Mouse (Mus musculus) left cerebral cortex, postnatal 14 days (tissue): Measurements from ENCODE around the gene Acaca. TPM values are rescaled to one million over a fixed set of nuclear protein-coding genes. Genes with fewer than 3 reads are reported as not detected.

Experiments
- DNase-seq, 2 experiments: peaks; one replicate each; pipeline ENCODE4 v3.0.0; 2021 to 2022; ENCODE audit warnings: low spot score in 2 of 2, mixed read lengths in 1 of 2
- intact Hi-C: fragments of 180-260 bp; cut with DNase I; formaldehyde crosslinking; loops from one replicate; pipeline ENCODE4 v1.15.1; 2025
- total RNA-seq, 2 experiments: library from RNA; stranded (reverse); gene quantifications; 2 replicates each; pipeline ENCODE4 v1.2.3; 2021

The Acaca gene
- total RNA-seq, 2 experiments from 2014 or later, result 75.7 to 81.2 TPM

DNA sequence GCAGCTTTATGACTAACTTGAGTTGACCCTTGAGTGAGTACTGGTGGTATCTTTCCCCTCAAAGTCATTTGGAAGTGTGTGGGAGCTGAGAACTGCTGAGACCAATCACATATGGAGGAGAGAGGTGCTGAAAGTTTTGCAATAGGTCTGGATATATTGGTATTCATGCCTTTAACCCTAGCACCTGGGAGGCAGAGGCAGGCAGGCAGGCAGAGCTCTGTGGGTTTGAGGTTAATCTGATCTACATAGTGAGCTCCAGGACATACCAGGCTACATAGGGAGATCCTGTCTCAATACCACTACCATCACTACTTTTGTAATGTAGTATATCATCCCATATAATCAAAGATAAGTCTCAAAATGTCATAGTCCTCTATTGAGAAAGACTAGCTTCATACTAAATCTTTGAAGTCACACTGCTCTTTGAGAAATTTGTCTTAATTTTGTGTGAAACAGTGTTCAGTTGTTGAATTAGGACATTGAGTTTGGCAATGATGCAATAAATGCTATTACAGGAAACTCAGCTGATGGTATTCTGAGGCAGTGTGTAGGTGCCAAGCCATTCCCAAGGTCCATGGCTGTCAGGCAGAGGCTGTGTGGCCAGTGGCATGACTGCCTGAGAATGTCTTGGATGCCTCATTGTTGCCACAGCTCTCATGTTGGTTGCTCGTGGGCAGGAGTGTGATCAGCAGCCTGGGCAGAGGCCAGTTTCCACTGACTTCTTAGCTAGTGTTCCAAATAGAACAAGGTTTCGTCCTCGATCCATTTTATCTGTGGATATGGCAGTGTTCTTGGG lies 68.3 kb downstream of the Acaca start:
- no peak for DNase-seq
- intact Hi-C loops, result no loop called here

DNA sequence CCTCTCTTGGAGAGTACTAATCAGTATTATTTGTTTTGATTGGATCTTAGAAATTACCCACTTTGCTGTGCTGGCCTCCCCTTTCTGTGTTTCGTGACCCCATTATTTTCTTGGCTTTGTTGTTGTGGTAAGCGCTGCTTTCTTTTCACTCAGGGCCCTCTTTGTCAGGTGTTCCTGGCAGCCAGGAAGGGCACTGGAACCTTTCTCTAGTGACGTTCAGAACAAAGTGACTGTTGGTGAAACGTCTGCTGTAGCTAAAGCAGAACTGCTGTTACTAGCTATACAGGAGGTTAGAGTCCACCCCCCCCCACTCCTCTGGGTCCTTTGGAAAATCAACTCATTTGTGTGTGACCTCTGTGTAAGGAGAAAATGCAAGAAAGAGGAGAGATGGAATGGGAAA lies 76.3 kb downstream of the Acaca start:
- intact Hi-C loops, result no loop called here
- DNase-seq, result no peak

- no peak for DNase-seq
- intact Hi-C loops, result no loop called here
Measured at GRCm38 (mm10) chr11:84210876-84211275, 81.4 kb downstream of the Acaca start.

DNA sequence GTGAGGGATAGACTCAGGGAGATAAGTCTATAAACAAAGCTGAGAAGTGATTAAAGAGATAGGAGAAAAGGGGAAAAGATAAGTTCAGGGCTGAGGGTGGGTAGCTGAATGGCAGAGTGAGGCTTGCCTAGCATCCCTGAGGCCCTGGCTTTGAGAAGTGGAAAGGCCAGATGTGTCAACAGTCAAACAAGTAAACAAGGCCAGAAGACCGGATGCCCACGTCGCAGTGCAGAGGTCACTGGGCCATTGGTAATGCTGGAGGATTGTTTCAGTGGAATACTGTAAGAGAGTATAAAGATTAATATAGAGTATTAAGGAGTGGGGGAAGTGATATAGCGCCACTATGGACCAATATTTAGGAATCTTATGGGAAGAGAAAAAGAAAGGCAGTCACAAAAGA lies 89.5 kb downstream of the Acaca start:
- intact Hi-C loops, result no loop called here
- DNase-seq, result no peak

GRCm38 (mm10) chr11:84243562-84243961 lies 114.1 kb downstream of the Acaca start:
- peak; percentile 53 to 65 for DNase-seq
- intact Hi-C loops, result loop anchor here (5.0 kb wide), 1 partner anchor 66 kb away; no protein-coding TSS in a partner anchor

- intact Hi-C loops, result no loop called here
- no peak for DNase-seq
Measured at GRCm38 (mm10) chr11:84247370-84247769, 117.9 kb downstream of the Acaca start.

DNA sequence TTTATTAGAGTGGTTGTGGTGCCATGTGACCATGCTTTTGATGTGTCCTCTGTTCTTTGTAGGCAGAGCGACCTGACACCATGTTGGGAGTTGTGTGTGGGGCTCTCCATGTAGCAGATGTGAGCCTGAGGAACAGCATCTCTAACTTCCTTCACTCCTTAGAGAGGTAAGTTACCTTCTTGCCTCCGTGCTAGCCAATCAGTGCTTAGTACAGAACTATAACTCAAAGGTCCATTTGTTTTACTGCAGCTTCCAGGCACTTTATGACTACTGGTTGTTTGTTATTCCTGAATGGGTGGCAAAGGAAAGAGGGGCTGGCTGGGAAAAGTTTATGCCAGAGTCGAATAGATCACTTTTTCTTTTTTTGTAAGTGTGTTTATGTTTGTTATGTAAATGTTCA lies 121.7 kb downstream of the Acaca start:
- DNase-seq, result no peak
- intact Hi-C loops, result no loop called here

DNA sequence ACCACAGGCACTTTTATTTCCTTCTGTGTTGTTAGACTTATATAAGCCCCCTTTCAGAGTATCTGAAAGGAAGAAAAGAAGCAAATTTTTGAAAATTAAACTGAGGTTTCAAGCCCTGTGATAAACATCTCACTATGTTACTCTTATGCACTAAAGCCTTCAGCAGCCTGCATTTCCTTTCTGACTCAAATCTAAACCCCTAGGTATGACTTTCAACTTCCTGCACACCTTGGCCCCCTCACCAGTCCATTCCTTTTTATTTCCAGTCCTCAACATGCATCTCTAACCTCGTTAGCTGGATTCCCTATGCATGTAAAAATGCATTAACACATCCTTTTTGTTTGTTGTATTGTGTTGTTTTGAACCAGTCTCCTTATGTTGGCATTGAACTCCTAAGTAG lies 123.0 kb downstream of the Acaca start:
- DNase-seq, result no peak

GRCm38 (mm10) chr11:84255879-84256278 lies 126.4 kb downstream of the Acaca start:
- intact Hi-C loops, result no loop called here
- DNase-seq, result no peak

More for the DNA sequence above, 123.0 kb downstream of the Acaca start:
- intact Hi-C loops, result no loop called here

- intact Hi-C loops, result no loop called here
- no peak for DNase-seq
Measured at GRCm38 (mm10) chr11:84258053-84258710, 128.7 kb downstream of the Acaca start.

DNA sequence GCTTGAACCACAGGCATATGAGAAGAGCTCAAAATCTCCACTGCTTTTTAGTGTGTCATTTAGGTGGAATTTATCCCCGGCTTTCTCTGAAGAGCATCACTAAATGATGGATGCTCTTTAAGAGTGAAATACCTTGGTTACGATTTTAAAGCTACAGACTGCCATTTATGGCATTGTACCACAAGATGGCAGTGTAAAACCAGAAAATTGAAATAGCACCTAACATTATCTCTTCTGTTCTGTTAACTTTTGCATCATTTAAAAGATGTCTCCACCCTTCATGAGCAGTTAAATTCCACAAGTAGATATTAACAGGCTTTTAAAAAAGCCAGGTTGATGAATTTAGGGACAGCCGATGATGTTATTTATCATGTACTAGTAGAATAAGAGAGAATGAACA lies 135.0 kb downstream of the Acaca start:
- intact Hi-C loops, result loop anchor here (5.0 kb wide), 1 partner anchor 533 kb away; no protein-coding TSS in a partner anchor
- DNase-seq, result peak; percentile 40 to 56

GRCm38 (mm10) chr11:84268068-84268467 lies 138.6 kb downstream of the Acaca start:
- intact Hi-C loops, result loop anchor here (5.0 kb wide), 1 partner anchor 544 kb away; no protein-coding TSS in a partner anchor
- DNase-seq, result no peak

DNA sequence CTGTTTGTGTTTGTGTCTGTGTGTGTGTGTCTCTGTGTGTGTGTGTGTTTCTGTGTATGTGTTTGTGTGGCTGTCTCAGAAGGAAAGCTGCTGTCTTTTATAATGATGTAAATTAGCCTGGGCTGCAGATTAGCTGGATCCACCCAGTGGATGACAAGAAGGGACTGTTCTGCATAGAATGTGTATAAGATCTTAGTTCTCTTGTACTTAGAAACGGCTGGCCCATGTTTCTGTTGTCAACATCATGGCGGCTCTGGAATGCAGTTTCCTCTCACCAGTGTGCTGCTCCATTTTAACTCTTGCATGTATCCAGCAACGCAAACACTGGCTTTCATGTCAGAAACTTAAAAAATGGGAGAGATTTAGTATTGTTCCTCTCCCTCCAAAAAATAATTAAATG lies 141.0 kb downstream of the Acaca start:
- DNase-seq, result no peak
- intact Hi-C loops, result no loop called here

DNA sequence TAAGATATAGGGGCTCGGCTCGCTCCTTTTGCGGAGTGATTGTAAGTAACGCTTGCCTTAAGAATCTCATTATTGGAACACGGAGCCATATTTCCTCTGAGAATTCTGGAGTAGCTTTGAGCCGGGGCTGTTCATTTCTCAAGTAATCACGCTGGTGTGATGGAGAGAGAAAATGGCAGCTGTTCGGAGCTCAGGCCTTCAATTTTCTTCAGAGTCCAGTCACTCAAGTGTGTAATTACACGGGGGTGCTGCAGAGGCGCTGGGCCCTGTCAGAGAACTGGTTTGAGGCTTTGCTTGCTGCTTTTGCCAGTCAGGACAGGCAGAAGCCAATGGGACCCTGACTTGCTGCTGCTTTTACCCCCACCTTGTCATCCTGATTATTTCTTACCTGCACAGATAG lies 142.5 kb downstream of the Acaca start:
- intact Hi-C loops, result no loop called here
- DNase-seq, result no peak

GRCm38 (mm10) chr11:84272574-84272973 lies 143.1 kb downstream of the Acaca start:
- DNase-seq, result no peak
- intact Hi-C loops, result no loop called here

GRCm38 (mm10) chr11:84276979-84277378 lies 147.5 kb downstream of the Acaca start:
- intact Hi-C loops, result no loop called here
- DNase-seq, result no peak

GRCm38 (mm10) chr11:84281280-84281679 lies 151.8 kb downstream of the Acaca start:
- intact Hi-C loops, result loop anchor here (10.0 kb wide), 1 partner anchor 114 kb away; no protein-coding TSS in a partner anchor
- DNase-seq, result peak; percentile 48 to 56

DNA sequence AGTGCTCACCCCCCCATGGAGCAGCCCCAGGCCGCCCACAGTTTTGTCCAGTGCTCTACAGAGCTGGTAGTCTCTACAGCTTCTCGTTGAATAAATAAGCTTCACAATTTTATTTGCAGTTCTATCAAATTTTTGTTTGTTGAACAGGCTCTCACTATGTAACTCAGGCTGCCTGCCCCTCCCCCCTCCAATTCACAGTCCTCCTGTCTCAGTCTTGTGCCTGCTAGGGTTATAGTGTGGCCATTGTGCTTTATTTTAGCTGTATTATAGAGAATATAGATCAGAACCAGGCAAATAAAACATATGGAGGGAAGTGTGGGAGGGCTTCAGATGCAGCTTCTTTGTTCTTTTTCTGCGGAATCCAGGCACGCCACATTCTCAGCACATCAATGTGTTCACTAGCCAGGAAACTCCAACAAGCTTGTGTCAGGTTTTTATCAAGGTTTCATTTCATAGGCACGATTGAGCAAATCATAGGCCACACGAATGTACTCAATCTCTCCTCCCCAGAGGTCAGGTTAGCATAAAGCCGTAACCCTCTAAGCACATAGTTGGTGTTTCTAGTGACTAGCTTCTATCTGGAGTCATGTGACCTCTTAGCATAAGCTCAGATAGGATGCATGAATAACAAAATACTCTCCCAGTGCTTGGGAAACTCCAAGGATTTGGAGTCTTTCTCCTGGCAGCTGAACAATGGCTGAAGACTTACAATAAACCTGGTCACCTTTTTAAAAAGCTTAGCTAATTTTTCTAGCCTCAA lies 153.7 kb downstream of the Acaca start:
- peak in 1 of 2 experiments; percentile 21 for DNase-seq
- intact Hi-C loops, result loop anchor here (10.0 kb wide), 1 partner anchor 112 kb away; no protein-coding TSS in a partner anchor

DNA sequence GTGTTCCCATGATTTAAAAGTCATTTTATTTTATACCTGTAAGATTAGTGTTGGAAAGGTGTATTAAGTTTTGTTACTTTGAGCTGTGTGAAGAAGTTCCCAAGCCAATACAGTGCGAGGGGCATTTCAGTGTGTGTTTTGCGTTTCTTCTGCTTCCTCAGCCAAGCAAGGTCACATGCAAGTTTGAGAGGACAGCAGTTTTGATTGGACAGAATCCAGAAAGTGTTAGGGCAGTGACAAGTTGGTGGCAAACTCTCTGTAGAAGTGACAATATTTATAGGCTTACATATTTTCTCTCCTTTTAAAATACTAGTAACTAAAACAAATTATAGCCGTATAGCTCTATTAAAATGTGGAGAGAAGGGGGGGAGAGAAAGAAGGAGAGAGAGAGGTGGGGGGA lies 161.3 kb downstream of the Acaca start:
- intact Hi-C loops, result no loop called here
- no peak for DNase-seq

- intact Hi-C loops, result no loop called here
- DNase-seq, result no peak
Measured at GRCm38 (mm10) chr11:84292532-84292931, 163.1 kb downstream of the Acaca start.
